Mouse (Mus musculus) fibroblast of lung, adult 2 months (primary cell): ENCODE measurements around the gene Tagap1.
"Not testable (repeated sequence)": the region's sequence is repeated elsewhere in the genome, so short reads cannot be mapped to it uniquely, and the experiment has no call there.

Experiments
- DNase-seq: peaks from one replicate; pipeline ENCODE4 v3.0.0-alpha.2; 2011; ENCODE audit warnings: low read depth

Gene Tagap1

DNA sequence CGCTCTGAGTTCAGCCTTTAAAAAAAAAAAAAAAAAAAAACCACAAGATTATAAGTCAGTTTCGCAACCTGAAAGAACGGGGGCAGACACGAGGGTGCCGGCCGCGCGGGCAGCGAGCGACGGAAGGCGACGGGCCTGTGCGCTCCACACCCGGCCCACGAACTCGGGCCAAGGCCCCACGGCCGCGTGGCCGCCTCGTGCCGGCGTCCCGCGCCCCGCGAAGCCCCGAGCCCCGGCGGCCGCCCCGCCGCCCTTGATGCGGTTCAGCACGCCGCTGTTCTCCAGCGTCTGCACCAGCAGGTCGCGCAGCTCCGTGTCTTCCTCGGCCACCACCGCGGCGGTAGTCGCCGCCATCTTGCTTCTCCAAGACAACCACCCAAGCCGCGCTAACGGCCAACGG lies at the start of gene Tagap1:
Gene Tagap1, minus strand, starts transcription at position 381 of the 400 bp plus-strand sequence.
- DNase-seq = not testable (repeated sequence)

DNA sequence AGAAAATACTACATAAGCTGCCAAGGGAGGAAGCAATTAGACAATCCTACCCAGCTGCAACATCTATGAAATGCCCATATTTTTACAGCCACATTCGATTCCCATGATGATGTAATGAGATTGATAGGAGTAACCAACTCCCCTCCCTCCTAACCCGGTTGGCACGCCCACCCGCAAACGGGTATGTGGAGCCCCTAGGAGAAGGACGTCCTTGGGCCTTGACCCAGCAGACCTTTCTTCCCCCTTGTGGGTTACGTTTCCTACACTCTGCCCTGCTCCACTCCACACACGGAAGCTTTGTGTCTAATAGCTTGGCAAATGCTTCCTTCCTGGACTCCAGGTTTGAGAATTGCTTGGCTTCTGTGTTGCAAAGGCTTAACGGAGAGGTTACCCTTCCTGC lies 48.9 kb upstream of the Tagap1 start:
- DNase-seq = not testable (repeated sequence)

DNA sequence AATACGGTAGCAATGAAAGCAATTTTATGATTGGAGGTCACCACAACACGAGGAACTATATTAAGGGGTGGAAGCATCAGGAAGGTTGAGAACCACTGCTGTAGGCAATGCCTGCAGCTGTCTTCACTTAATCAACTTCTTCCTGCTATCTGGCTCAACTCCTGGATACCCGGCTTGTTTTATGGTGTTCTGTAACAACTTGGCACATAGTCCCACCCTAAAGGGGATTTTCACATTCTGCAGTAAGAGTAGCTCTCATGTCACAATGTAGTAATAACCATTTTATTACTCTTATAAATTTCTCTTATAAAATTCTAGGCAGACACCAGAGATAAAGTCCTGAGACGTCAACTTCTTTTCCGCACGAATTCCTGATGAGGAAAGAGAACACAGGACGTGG lies 48.5 kb upstream of the Tagap1 start:
- not testable (repeated sequence) for DNase-seq

DNA sequence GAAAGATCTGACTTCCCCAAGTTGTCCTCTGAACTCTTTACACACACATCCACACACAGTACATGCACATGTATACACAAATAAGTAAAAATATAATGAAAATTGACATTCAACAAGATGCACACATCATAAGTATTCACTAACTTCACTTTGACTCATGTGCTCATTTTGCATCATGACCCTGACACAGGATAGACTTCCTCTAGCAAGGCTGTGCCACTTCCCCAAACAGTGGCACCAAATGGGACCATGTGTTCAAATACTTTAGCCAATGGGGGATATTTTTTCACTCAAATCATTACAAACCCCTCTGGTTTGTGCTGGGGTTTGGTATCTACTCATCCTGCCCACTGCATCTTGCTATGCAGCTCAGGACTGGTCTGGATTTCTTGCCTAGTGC lies 47.9 kb upstream of the Tagap1 start:
- DNase-seq = not testable (repeated sequence)

DNA sequence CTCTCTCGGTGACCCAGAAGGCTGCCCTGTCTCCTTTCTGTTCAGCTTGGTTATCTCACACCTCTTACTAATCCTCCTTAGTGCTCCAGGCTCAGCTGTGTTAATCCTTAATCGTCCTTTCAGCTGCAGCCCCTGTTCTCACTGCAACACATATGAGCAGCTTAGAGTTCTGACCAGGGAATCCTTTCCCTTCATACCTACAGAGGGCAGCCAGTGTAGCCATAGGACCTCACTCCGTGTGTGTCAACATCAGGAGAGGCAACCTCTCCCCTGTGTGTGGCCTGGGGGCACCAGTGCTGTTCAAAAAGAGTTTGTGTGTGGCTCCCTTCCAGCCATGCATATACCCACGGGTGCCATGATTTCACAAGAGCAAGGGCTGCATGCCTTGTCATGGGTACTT lies 44.7 kb upstream of the Tagap1 start:
- DNase-seq = not testable (repeated sequence)

DNA sequence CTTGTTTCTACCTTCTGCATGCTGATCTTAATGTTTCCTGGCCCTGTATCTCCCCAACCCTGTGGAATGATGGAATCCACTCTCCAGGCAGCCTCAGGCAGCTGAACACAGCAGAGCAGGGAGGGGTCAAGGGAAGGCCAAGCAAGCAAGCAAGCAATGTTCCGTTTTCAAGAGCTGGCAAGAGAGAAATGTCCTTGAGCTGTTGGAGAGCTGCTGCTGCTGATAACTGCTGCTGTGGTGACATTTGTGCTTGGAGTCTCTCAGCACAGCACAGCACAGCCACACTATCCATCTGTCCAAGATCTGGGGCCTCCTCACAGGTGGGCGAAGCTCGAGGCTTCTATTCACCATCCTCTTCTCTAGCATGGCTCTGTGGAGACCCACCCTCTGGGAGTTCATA lies 42.4 kb upstream of the Tagap1 start:
- not testable (repeated sequence) for DNase-seq

DNA sequence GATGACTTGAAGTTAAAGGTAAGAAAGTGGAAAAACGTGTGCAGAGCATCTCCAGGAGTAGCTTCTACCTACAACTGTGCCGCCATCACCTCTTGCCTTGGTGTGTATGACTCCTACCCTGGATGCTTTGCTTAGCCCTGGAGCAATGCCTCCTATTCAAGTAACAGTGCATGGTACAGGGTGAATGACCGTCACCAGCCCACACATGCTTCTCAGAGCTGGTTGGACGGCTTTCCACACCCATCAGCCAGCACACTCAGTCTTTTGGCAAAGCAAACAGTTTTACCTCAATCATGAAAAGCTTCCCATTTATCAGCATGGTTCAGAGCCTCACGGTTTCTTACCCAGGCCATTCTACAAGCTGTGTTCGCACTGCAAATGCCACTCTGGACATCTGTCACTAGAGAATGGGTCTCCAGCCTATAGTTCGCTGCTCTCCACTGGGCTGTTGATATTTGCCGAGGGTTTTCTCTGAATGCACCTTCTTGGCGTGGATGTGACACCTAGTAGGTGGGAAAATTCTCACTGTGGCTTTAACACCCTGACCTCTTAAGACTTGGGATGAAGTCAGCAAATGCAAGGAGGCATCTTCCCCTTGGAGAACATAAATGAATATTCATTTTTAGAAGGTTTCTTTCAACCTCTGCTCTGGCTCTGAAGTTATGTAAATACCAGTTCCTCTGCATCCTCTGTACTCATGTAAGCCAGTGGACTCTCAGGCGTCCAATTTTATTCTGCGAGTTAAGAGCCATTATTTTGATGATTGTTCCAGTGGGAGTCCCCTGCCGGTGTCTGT lies 41.0 kb upstream of the Tagap1 start:
- not testable (repeated sequence) for DNase-seq

DNA sequence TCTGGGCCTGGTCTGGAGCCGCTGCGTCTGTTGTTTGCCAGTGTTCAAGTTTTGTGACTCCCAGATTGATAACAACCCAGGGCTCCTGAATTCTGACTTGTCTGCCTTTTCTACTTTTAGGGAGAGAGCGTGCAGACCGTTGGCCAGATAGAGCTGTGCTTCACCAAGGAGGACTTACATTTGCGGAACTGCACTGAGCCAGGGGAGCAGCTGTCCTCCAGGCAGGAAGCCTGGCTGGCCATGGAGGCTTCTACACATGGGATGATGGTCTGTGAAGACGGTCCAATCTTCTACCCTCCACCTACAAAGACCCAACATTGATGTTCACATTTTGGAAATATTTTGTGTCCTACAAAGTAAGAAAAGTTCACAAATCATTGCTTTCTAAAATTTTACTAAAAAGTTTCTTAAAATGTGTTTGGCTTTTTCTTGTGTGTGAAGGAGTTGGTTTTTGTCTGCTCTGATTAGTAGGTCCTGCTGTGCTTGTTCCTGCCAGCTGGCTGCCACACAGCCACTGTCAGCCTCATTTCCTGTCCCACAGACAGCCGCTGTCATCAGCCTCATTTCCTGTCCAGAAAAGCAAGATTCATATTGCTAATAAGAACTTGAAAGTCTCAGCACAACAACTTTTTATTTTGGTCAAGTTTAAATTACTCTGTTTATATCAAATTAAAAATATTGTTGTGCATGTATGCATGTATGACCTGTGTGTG lies 37.0 kb upstream of the Tagap1 start:
- DNase-seq = not testable (repeated sequence)

DNA sequence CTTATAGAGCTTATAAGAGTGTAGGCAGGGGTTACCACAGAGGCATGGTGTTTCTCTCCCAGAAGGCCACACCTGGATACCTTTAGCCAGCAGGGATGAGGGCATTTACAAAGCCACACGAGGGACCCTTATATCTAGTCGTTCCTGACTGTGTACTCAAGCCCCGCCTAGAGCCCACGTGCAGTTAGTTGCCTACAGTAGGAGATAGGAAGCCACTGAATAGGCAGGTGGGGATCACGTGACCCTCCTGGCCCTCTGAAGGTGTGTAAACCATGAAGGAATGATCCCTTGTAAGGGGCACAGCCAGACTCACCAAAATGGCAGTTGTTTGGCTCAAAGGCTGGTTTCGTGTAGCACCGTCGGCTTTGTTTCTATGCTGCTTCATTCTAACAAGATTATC lies 35.9 kb upstream of the Tagap1 start:
- DNase-seq = not testable (repeated sequence)

DNA sequence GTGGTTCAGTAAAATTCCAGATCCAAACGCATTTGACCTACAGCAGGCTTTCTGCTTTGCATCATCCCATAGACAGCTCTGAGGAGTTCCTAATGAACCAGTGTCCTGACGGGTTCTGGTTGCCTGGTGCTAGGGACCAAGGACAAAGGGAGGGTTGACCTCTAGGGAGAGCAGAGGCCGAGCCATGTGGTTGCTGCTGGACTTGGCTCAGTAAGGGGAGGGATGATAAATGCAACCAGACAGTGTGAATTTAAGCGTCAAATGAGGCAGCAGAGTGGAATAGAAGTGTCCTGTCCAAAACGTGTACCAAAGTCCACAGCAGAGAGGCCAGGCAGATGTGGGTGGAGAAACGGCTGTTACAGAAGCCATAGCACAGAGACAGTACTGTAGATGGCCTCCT lies 34.5 kb upstream of the Tagap1 start:
- DNase-seq = not testable (repeated sequence)

DNA sequence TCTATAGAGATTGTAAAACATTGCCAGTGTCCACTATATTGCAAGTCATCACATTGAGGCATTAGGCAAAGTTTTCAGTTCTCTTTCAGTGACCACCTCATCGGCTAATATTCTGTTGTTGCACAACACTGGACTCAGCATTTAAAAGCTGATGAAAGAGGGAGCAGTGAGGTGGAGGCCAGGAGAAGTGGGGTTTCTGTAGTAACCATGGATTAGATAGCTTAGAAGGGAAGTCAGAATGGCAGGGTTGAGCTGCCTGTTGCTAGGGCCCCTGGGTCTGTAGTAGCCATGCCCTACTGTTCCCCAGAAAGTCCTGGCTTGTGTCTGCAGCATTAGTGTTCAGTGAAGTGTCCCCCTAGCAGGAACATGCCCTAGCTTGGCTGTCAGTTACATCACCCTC lies 25.2 kb upstream of the Tagap1 start:
- not testable (repeated sequence) for DNase-seq

DNA sequence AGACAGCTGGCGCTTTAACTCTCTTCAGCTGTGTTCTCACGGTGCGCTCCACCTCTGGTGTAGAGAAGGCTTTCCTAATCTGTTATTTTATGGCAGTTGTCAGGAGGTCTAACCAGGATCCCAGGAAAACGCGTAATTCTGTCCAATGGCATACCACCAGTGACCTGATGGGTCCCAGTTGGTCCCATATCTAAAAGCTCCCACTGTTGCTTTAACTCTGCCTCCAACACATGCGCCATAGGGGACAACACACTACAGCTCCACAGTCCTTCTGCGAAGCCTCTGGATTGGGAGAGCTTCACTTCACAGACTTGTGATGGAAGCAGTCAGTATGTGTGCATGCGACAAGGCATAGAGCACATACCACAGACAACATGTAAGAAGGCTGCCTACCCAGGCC lies 19.2 kb upstream of the Tagap1 start:
- not testable (repeated sequence) for DNase-seq

DNA sequence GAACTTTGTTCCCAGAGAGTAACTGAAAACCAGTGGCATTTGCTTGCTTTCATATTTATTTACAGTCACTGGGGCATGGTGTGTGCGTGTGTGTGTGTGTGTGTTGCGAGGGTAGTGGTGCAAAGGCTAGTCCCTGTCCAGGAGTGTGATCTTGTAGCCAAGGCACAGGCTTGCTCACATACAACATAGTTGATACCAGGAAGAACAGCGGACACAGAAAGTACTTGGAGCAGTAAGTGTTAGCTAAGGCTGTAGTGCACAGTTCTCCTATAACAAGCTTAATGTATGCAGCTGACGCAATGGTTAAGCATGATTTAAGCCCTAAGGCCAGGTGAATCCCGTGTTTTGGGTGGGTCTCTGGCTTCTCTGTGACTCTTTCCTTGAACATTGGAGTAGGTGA lies 18.4 kb upstream of the Tagap1 start:
- not testable (repeated sequence) for DNase-seq

DNA sequence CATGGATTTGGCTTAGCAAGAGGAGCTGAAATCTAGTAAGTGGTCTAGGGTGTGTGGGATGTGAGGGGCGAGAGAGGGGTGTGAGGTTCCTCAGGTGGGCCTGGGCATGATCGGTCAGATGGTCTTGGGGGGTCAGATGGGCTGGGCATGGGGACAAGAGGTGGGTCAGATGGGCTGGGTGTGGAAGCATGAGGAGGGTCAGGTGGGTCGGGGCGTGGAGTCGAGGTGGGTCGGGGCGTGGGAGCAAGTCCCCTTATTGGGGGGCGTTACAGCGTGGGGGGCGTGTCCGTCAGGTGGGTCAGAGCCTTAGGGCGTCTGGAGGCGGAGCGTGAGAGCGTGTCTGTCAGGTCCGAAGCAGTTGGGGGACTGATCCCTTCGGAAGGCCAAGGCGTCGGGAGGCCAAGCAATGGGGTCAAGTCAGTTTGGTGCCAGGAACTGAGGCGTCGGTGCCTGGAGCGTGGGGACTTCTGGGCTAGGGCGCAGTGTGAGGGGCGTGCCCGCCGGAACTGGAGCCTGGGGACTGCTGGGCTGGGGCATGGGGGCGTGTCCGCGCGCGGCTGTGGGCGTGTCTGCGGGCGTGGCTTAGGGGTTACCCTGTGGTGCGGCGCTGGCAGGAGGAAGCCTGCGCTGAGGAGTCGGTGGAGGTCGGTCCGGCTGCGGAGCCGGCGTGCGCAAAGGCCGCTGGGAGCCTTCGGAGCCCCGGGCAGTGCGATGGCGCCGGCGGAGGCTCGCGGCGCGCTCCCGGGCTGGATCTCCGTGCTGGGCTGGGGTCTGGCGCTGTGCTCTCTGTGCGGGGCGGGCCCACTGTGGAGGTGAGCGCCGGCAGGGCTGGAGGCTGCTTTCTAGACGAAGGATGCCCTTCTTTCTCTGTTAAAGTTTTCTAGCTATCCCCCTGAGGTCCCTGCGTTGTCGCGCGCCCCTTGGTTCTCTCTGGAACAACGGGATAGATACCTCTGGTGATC lies 17.6 kb upstream of the Tagap1 start, which contains the start of gene Gm49721:
Gene Gm49721, plus strand, starts transcription at position 618 of the 962 bp plus-strand sequence.
- not testable (repeated sequence) for DNase-seq

DNA sequence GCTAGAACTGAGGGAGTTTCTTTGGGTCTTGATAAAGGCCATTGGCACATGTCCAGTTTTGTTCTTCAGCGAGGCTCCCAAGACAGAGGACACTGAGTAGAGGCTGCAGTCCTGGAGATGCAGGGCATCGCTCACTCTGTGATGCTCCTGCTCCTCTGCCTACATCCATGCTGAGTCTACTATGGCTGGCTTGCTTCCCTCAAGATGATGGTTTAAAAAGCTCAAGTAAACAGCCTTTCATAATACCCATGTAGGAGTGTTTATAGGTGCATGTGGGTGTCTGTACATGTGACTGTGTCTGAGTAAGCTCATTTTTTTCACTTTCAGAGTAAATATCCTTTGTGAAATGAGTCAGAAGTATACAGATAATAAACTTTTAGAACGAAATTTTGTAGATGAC lies 14.0 kb upstream of the Tagap1 start:
- not testable (repeated sequence) for DNase-seq

DNA sequence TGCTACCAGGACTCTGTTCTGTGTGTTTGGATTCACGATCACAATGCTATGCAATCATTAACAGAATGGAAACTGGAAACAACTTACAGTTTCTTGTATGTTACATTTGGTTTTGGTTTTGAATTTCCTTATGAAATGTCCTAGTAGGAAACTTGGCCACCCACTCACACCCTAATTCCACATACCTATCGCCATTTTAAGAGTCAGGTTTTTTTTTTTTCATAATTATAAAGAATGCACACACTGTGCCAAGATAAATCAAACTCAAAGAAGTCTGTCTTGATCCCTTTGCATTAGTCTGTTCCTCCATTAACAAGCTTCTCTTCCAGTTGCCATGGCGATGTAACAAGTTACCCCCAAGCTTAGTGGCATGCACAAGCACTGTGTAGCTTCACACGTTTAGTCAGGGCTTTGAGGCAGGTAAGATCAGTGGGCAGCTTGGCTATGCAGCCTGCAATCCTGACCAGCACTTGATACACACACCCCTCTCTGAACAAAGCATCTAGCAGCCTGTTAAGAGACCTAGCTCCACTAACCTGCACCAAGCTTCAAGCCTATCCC lies 12.0 kb upstream of the Tagap1 start:
- DNase-seq = not testable (repeated sequence)

DNA sequence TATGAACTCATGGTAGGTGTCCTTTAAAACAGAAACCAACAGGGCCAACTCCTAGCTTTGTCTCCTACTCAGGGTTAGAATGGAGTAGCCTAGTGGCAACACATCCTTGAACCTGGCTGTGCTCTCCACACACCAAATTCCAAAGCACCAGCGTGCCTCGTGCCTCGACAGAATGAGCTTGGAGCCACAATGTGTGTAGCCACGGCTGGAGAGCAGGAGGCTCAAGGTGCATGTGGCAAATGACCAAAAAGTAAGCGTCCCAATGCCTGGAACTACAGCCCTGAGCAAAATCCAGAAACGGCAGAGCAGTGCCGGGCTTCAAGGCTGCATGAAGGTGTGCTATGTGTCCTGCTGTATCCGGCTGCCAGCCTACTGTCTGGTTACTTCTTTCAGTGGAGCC lies 10.3 kb upstream of the Tagap1 start:
- DNase-seq = not testable (repeated sequence)

DNA sequence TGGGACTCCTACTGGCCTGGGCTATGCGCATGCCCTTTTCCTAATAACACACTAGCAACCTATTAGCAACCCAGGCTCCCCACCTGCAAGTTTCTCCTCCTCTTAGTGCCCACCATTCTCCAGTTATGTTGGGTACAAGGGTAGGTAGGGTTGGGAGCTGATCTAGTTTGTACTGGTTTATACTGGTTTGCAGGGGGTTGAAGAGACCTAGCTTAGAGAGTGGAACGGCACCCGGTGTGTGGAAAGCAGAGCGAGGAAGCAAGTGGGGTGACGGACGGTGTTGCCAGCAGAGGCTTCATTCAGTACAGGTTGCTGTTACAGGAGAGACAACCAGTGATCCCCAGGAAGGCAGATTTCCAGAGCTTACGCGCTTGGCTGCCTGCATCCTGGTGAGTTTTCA lies 9.4 kb upstream of the Tagap1 start, which contains the start of gene Rnaset2b:
Gene Rnaset2b, plus strand, starts transcription at position 301 of the 400 bp plus-strand sequence.
- DNase-seq = not testable (repeated sequence)

DNA sequence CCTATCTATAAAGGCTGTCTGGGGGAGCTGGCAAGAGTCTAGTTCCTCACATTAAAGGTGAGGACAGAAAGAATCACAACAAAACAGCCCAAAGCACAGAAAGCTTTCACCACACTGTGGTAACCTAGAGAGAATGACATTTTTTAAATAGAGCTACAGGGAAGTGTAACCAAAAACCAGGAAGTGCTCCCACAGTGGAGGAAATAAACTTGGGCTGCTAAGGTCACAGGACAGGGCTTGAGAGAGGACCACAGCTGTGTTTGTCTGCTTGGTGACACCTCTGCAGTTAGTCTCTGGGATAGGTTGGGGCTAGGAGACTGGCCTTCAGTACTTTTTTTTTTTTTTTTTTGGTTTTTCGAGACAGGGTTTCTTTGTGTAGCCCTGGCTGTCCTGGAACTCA lies 6.7 kb upstream of the Tagap1 start:
- not testable (repeated sequence) for DNase-seq

DNA sequence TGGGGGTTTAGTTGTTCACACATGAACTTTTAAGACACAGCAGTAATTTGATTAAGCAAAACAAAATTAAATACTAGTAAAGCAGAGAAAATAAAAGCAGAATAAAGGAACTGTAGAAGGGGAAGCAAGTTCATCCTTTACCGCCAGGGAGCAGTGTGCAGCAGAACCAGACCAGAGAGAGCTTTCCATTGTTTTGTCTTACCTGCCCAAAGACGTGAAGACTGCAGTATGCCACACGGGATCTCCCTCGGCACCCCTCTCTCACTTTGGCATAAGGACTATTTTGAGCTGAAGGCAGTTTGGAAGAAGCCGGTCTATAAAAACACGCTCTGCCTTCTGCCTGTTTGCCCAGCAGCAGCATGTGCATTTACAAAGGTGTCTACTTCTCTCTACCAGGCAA lies 4.4 kb upstream of the Tagap1 start:
- not testable (repeated sequence) for DNase-seq

DNA sequence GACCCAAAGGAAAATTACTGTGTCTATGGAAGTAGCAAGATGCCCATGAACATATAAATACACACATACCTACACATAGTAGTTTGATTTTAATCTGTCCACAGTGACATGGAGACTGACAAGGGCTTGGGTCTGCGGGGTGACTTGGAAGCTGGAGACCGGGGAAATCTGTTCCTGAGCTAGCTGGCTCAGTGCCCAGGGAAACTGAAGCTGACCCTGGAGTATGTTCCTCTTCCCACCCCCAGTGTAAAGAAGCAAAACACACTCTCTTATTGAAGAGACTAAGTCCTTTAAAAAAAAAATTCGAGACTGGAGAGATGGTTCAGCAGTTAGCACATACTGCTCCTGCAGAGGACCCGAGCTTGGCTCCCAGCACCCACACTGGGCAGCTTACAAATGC lies 2.0 kb upstream of the Tagap1 start:
- DNase-seq = not testable (repeated sequence)
